Mouse (Mus musculus): ENCODE results near the gene H2-Eb1.

Gene H2-Eb1

GRCm38 (mm10) chr17:34316697-34317096, 11.0 kb downstream of the H2-Eb1 start:
- DNase-seq (ENCODE audit: low spot score in 2 of 2): no peak

GRCm38 (mm10) chr17:34317275-34317674, 11.6 kb downstream of the H2-Eb1 start:
- DNase-seq (ENCODE audit: low spot score in 2 of 2): no peak

GRCm38 (mm10) chr17:34325436-34325835, 19.8 kb downstream of the H2-Eb1 start, which contains the start of gene H2-Eb2:
TSS of gene H2-Eb2 (plus strand) at chr17:34325665.
- no peak for DNase-seq (ENCODE audit: low spot score in 2 of 2)

GRCm38 (mm10) chr17:34326373-34326772, 20.7 kb downstream of the H2-Eb1 start:
- DNase-seq (ENCODE audit: low spot score in 2 of 2): no peak

- DNase-seq (ENCODE audit: low spot score in 2 of 2): no peak
Observed at GRCm38 (mm10) chr17:34329807-34330206, 24.1 kb downstream of the H2-Eb1 start.

GRCm38 (mm10) chr17:34331200-34331599, 25.5 kb downstream of the H2-Eb1 start:
- DNase-seq (ENCODE audit: low spot score in 2 of 2): no peak

GRCm38 (mm10) chr17:34340619-34341402, 35.1 kb downstream of the H2-Eb1 start:
- no peak for DNase-seq (ENCODE audit: low spot score in 2 of 2)

GRCm38 (mm10) chr17:34344882-34345281, 39.2 kb downstream of the H2-Eb1 start:
- no peak for DNase-seq (ENCODE audit: low spot score in 2 of 2)

- DNase-seq (ENCODE audit: low spot score in 2 of 2): no peak
Observed at GRCm38 (mm10) chr17:34345486-34345885, 39.8 kb downstream of the H2-Eb1 start.

- DNase-seq (ENCODE audit: low spot score in 2 of 2): no peak
Observed at GRCm38 (mm10) chr17:34346041-34346440, 40.4 kb downstream of the H2-Eb1 start.

GRCm38 (mm10) chr17:34347606-34348308, 42.1 kb downstream of the H2-Eb1 start:
- DNase-seq (ENCODE audit: low spot score in 2 of 2): no peak

- peak; percentile 54 to 58 for DNase-seq (ENCODE audit: low spot score in 2 of 2)
Observed at GRCm38 (mm10) chr17:34349429-34349828, 43.8 kb downstream of the H2-Eb1 start.

- no peak for DNase-seq (ENCODE audit: low spot score in 2 of 2)
Observed at GRCm38 (mm10) chr17:34354539-34354938, 48.9 kb downstream of the H2-Eb1 start, which contains the start of gene Btnl2. TSS of gene Btnl2 (plus strand) at chr17:34354822.

GRCm38 (mm10) chr17:34354940-34355339, 49.3 kb downstream of the H2-Eb1 start:
- no peak for DNase-seq (ENCODE audit: low spot score in 2 of 2)

- no peak for DNase-seq (ENCODE audit: low spot score in 2 of 2)
Observed at GRCm38 (mm10) chr17:34362954-34363546, 57.4 kb downstream of the H2-Eb1 start.

- no peak for DNase-seq (ENCODE audit: low spot score in 2 of 2)
Observed at GRCm38 (mm10) chr17:34363676-34364310, 58.1 kb downstream of the H2-Eb1 start.

GRCm38 (mm10) chr17:34365031-34365430, 59.4 kb downstream of the H2-Eb1 start:
- DNase-seq (ENCODE audit: low spot score in 2 of 2): no peak
